Mouse (Mus musculus) MEL (cell line): Measurements from ENCODE around the gene Myof.

ENCODE experiments used
- BHLHE40 ChIP-seq: IDR thresholded peaks from 2 replicates; pipeline ENCODE4 v1.6.1; 2012; ENCODE audit warnings: low read depth, mild to moderate bottlenecking, inconsistent platforms, low read length, improper control_type of control experiment, borderline replicate concordance
- CTCF ChIP-seq, 3 experiments: IDR thresholded peaks in 2 of 3; conservative IDR thresholded peaks in 1 of 3; 2 replicates each; pipeline ENCODE4 v1.5.1; 2011 to 2012; ENCODE audit warnings: low read length in 3 of 3, low read depth in 2 of 3, mild to moderate bottlenecking in 2 of 3, improper control_type of control experiment in 1 of 3, inconsistent platforms in 1 of 3, mixed read lengths in 1 of 3, moderate library complexity in 1 of 3; ENCODE audit not compliant: control insufficient read depth in 1 of 3, insufficient read depth in 1 of 3, poor library complexity in 1 of 3, severe bottlenecking in 1 of 3
- HCFC1 ChIP-seq: IDR thresholded peaks from 2 replicates; pipeline ENCODE4 v1.6.1; 2012; ENCODE audit warnings: low read depth, mild to moderate bottlenecking, inconsistent platforms, low read length, improper control_type of control experiment, moderate library complexity
- POLR2A ChIP-seq, 2 experiments: IDR thresholded peaks; 2 replicates each; pipeline ENCODE4 v1.6.1; 2011 to 2012; ENCODE audit warnings: low read length in 2 of 2, mild to moderate bottlenecking in 2 of 2, control low read depth in 1 of 2, improper control_type of control experiment in 1 of 2, low read depth in 1 of 2, moderate library complexity in 1 of 2; ENCODE audit not compliant: control insufficient read depth in 1 of 2, insufficient read depth in 1 of 2, poor library complexity in 1 of 2
- POLR2AphosphoS2 ChIP-seq: IDR thresholded peaks from 2 replicates; pipeline ENCODE4 v1.6.1; 2011; ENCODE audit warnings: low read length, improper control_type of control experiment
- SMC3 ChIP-seq: IDR thresholded peaks from 2 replicates; pipeline ENCODE4 v1.6.1; 2011; ENCODE audit warnings: low read depth, low read length, improper control_type of control experiment
- TCF12 ChIP-seq: IDR thresholded peaks from 2 replicates; pipeline ENCODE4 v1.6.1; 2014; ENCODE audit warnings: low read depth, mild to moderate bottlenecking, inconsistent platforms, low read length, improper control_type of control experiment, moderate library complexity

DNA sequence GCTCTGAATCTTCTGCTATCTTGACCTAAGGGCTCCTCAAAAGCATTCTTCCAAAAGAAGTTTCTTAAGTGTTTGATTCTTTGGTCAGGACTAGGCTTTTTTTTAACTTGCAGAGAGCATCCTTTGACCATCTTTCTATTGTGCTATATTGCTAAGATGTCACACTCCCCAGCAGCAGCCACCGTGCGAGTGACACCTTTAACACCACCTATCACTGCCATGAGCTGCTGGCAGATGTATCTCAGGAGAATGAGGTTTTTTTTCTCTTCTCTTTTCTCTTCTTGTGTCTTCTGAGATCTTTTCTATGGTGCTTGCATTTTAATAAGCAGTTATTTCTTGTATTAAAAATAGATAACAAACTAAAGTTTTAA is 51.2 kb downstream of the Myof start:
- no peak for TF ChIP-seq CTCF (IDR thresholded peaks at IDR 0.05 in 2 of 3, conservative IDR thresholded peaks at IDR 0.05 in 1 of 3; ENCODE audit: control insufficient read depth in 1 of 3, insufficient read depth in 1 of 3, low read depth in 2 of 3, low read length in 3 of 3, poor library complexity in 1 of 3, severe bottlenecking in 1 of 3)
- TF ChIP-seq POLR2A (IDR thresholded peaks at IDR 0.05; ENCODE audit: control insufficient read depth in 1 of 2, insufficient read depth in 1 of 2, low read depth in 1 of 2, low read length in 2 of 2, poor library complexity in 1 of 2), result no peak
- no peak for TF ChIP-seq BHLHE40
- TF ChIP-seq POLR2AphosphoS2, result no peak
- TF ChIP-seq HCFC1, result no peak
- TF ChIP-seq TCF12, result no peak
- TF ChIP-seq SMC3, result no peak
